Mouse (Mus musculus): Measurements from ENCODE around the gene Trp53tg5. TPM values are rescaled to one million over a fixed set of nuclear protein-coding genes. Genes with fewer than 3 reads are reported as not detected.

Gene Trp53tg5
- polyA plus RNA-seq (2012; ENCODE audit: insufficient read depth, insufficient read length, low replicate concordance, missing spikeins), result not detected in 2 replicates

DNA sequence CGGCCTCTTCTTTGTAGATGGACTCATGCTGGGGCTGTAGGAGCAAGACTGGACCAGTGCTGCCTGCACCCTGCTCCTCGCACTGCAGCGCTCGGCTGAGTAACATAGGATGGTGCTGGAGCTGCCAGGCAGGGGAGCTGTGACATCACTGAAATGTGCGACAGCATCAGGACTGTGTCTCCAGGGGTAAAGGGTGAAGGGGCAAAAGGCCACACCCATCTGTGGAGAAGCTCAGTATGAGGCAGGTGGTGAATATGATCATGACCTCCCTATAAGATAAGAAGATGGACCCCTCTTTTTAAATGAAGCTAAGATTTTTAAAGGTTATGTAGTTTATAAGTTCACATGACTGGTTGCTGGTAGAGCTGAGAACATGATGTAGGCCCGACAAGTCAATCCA is at the start of gene Trp53tg5:
Trp53tg5 (minus strand) TSS at position 101 of the 400 bp plus-strand sequence.
- no peak within 1 kb of the TSS for H3K27ac ChIP-seq (ENCODE audit: insufficient read depth, low read depth, low read length)
- no peak within 1 kb of the TSS for H3K4me3 ChIP-seq (ENCODE audit: insufficient read depth, low read depth, low read length)
- WGBS, result 88% methylated on average over 6 of the region's 6 CpGs
- no peaks in the 10 kb centered on the region for H3K4me1 ChIP-seq (ENCODE audit: control insufficient read depth, insufficient read depth, low read length)
- no peak for TF ChIP-seq CTCF (IDR thresholded peaks at IDR 0.05; ENCODE audit: insufficient read depth, low read depth, low read length)
- TF ChIP-seq POLR2A (IDR thresholded peaks at IDR 0.05; ENCODE audit: insufficient read depth, low read depth, low read length), result no peak

DNA sequence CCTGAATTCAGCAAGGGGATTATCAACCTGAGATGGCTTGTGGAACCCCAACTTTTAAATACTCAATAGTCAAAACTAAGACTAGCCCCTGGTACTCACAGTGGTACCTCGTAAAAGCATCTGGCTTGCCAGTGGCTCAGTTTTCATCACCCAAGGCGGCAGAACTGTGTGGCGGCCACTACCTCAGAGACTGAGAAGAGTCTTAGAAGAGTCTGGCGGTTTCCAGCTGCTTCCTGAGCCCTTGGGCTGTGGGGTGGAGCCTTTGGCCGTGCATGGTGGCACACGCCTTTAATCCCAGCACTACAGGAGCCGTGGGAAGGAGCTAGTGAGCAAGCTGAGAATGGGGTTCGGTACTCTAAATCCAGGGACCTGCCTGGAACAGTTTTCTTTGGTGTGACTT is 48.8 kb upstream of the Trp53tg5 start:
- 27% methylated on average over 8 of the region's 8 CpGs for WGBS
- Histone ChIP-seq H3K4me3 (ENCODE audit: insufficient read depth, low read depth, low read length) (no peak overlapping the region), H3K27ac (ENCODE audit: insufficient read depth, low read depth, low read length) (no peak overlapping the region), H3K4me1 (ENCODE audit: control insufficient read depth, insufficient read depth, low read length) (peaks cover 3% of the 10 kb centered on the region)
- no peak for TF ChIP-seq CTCF (IDR thresholded peaks at IDR 0.05; ENCODE audit: insufficient read depth, low read depth, low read length)
- no peak for TF ChIP-seq POLR2A (IDR thresholded peaks at IDR 0.05; ENCODE audit: insufficient read depth, low read depth, low read length)

DNA sequence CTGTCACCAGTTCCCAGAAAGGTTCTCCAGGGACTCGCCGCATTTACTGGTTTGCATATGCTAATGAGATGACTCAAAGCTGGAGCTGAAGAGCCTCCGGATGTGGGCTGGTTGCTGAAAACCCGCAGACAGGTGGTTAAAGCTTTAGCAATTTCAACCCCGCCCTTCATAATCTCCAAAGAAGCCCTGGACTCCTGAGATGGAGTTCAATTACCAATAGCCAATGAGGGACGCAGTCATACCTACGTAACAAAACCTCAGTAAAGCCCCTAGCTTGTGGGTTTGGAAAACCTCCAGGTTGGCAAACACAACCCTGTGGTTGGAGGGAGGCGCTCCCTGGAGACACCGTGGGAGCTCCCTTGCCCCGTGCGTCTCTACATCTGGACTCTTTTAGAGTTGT is 48.3 kb upstream of the Trp53tg5 start:
- no peak overlapping the region for H3K4me3 ChIP-seq (ENCODE audit: insufficient read depth, low read depth, low read length)
- WGBS, result 6% methylated on average over 11 of the region's 11 CpGs
- peaks cover 3% of the 10 kb centered on the region for H3K4me1 ChIP-seq (ENCODE audit: control insufficient read depth, insufficient read depth, low read length)
- no peak for TF ChIP-seq CTCF (IDR thresholded peaks at IDR 0.05; ENCODE audit: insufficient read depth, low read depth, low read length)
- TF ChIP-seq POLR2A (IDR thresholded peaks at IDR 0.05; ENCODE audit: insufficient read depth, low read depth, low read length), result no peak
- no peak overlapping the region for H3K27ac ChIP-seq (ENCODE audit: insufficient read depth, low read depth, low read length)

DNA sequence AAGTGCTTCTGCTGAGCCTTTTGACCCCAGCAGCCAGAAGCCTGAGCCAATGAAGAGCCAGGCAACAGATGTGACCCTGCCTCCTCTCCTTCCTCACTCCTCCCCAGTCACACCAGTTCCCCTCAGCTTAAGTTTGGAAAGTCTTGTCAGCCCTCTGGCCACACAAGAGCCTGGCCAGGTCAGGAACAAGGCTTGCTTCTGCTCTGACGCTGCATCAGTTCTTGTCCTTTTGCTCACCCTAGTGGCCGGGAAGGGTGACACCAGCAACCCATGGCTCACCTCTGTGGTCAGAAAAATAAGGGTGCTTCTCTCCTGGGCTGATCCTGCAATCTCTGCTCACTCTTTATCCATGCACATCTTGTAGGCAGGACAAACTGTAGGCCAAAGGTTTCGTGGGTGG is 47.3 kb upstream of the Trp53tg5 start:
- H3K4me3 ChIP-seq (ENCODE audit: insufficient read depth, low read depth, low read length), result no peak overlapping the region
- 26% methylated on average over 3 of the region's 3 CpGs for WGBS
- H3K27ac ChIP-seq (ENCODE audit: insufficient read depth, low read depth, low read length), result no peak overlapping the region
- 0 out of 2 replicates have a peak, but pooled peaks have one; percentile 20 for TF ChIP-seq CTCF (IDR thresholded peaks at IDR 0.05; ENCODE audit: insufficient read depth, low read depth, low read length)
- no peak for TF ChIP-seq POLR2A (IDR thresholded peaks at IDR 0.05; ENCODE audit: insufficient read depth, low read depth, low read length)
- peaks cover 3% of the 10 kb centered on the region for H3K4me1 ChIP-seq (ENCODE audit: control insufficient read depth, insufficient read depth, low read length)

DNA sequence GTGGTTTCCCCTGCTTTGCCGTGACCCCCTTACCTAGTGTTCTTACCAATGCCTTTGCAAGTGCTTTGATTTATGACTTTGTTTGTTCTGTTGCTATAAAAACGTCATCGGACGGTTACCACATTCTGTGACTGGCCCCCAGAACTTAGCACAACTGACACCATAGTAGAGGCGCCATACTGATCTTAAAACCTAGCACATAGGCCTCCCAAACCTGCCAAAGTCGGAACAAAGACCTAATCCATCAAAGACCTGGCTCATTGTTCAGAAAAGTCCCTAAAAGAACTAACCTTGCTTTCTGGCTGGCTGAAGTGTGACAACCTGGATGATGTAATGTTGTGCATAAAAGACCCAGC is 45.6 kb upstream of the Trp53tg5 start:
- H3K27ac ChIP-seq (ENCODE audit: insufficient read depth, low read depth, low read length), result no peak overlapping the region
- TF ChIP-seq CTCF (IDR thresholded peaks at IDR 0.05; ENCODE audit: insufficient read depth, low read depth, low read length) (no peak), POLR2A (IDR thresholded peaks at IDR 0.05; ENCODE audit: insufficient read depth, low read depth, low read length) (no peak)
- H3K4me1 ChIP-seq (ENCODE audit: control insufficient read depth, insufficient read depth, low read length), result peaks cover 3% of the 10 kb centered on the region
- WGBS, result 77% methylated on average over 6 of the region's 6 CpGs
- no peak overlapping the region for H3K4me3 ChIP-seq (ENCODE audit: insufficient read depth, low read depth, low read length)

DNA sequence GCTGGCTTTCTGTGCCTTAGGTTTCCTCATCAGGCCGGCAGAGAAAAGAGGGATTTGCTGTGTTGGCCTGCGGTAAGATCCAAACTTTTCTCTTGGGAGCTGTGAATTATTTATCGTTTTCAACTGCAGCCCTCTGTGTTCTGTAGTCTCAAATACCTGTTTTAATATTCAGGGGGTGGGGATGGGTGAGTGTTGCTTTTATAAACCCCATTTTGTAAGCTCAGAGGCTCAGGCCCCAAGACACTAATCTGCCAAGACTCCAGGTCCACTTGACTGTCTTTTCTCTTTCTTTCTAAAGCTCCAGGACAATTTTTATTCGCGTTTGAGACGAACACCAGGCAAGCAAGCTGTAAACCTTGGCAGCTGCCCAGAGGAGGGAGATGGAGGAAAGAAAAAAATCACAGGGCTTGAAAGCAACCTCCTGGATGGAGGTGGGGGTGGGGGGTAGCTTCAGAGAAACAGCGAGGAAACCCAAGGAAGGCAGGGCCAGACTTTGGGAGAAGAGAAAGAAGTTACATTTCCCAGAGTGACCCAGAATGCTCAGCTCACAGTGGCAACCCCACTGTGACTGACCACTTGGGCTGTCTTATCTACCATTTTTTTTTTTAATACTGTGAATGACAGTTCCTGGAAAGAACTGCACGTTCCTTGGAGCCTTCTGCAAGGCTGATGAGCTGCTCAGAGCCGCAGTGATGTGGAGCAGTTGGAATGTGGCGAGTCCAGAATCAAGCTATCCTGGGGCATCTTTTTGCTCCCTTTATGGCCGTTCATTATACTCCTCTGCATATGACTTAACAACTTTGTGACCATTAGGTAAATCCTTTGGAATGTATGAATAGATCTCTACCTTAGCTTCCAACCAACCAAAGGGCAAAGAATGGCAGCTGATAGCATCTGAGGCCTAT is 45.0 kb upstream of the Trp53tg5 start:
- WGBS, result 44% methylated on average over 11 of the region's 11 CpGs
- TF ChIP-seq POLR2A (IDR thresholded peaks at IDR 0.05; ENCODE audit: insufficient read depth, low read depth, low read length) (no peak), CTCF (IDR thresholded peaks at IDR 0.05; ENCODE audit: insufficient read depth, low read depth, low read length) (no peak)
- Histone ChIP-seq H3K4me1 (ENCODE audit: control insufficient read depth, insufficient read depth, low read length) (peaks cover 3% of the 10 kb centered on the region), H3K27ac (ENCODE audit: insufficient read depth, low read depth, low read length) (no peak overlapping the region), H3K4me3 (ENCODE audit: insufficient read depth, low read depth, low read length) (no peak overlapping the region)

DNA sequence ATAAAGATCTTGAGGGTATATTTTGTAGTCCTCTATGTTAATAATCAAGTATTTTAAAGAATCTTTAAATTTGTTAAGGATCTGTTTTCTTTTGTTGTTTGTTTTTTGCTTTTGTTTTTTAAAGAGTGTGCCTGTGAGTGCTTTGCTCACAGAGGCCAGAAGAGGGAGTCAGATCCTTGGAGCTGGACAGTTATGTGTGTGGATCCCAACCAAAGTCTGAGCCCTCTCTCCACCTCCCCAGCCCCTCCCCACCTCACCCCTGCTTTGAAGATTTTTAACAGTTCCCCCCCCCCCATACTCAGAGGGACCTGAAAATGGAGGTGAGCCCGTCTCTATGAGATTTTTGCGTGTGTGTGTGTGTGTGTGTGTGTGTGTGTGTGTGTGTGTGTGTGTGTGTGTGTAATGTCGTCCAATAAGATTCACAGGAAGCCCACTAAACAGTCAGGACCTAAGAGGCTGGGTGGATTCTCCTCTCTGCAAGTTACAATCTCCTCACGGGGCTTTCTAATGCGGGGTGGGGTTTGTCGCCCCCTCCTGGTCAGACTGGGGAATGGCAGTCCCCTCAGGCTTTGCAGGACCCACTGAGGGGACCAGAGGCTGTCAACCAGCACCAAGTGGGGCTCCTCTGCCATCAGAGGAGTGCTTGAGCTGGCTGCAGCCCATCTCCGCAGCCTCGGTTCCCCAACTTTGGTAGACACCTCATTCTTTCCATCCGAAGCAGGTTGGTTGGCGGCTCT is 44.1 kb upstream of the Trp53tg5 start:
- TF ChIP-seq POLR2A (IDR thresholded peaks at IDR 0.05; ENCODE audit: insufficient read depth, low read depth, low read length) (no peak), CTCF (IDR thresholded peaks at IDR 0.05; ENCODE audit: insufficient read depth, low read depth, low read length) (peak; percentile 74)
- 35% methylated on average over 10 of the region's 10 CpGs for WGBS
- Histone ChIP-seq H3K4me3 (ENCODE audit: insufficient read depth, low read depth, low read length) (no peak overlapping the region), H3K4me1 (ENCODE audit: control insufficient read depth, insufficient read depth, low read length) (peaks cover 3% of the 10 kb centered on the region), H3K27ac (ENCODE audit: insufficient read depth, low read depth, low read length) (no peak overlapping the region)

DNA sequence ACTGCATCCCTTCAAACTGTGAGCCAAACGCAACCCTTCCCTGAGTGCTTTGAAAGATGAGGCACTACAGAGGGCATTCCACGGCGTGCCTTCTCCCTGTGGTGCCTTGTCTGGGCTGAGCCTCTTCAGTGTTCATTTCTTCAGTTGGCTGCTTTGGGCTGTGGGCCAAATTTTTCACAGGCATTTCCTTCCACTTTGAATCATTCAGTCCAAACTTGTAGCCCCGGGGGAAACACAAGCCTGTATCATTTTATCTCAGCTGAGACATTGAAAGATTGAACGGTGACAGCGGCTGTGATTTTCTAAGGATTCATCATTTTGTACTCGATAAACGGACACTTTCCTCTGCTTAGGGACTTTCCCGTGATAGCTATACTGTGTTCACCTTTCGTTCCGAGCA is 43.1 kb upstream of the Trp53tg5 start:
- Histone ChIP-seq H3K27ac (ENCODE audit: insufficient read depth, low read depth, low read length) (peak overlapping the region; percentile 42; the same call in 1 of the 2 replicates), H3K4me3 (ENCODE audit: insufficient read depth, low read depth, low read length) (no peak overlapping the region), H3K4me1 (ENCODE audit: control insufficient read depth, insufficient read depth, low read length) (no peaks in the 10 kb centered on the region; the same call in 1 of the 2 replicates)
- TF ChIP-seq CTCF (IDR thresholded peaks at IDR 0.05; ENCODE audit: insufficient read depth, low read depth, low read length) (no peak), POLR2A (IDR thresholded peaks at IDR 0.05; ENCODE audit: insufficient read depth, low read depth, low read length) (no peak)
- 81% methylated on average over 11 of the region's 11 CpGs for WGBS

DNA sequence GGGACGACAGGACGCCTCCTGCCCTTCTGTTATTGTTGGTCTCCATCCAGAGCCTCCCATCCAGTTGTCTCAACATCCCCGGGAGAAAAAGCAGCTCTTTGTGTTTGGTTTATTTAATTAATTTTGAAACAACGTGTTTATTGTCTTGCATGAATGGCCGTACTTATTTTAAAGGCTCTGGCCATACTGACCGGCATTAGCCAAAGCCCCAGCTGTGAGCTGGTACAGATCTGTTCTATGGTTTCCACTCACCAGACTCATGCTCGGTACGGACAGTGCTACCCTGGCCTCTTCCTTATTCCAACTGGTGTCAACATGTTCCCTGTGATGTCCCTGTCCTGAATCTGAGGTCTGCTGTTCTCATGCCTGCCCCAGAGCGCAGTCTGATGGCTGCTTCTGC is 42.4 kb upstream of the Trp53tg5 start:
- whole genome bisulfite sequencing, result 67% methylated on average over 9 of the region's 9 CpGs
- H3K4me3 ChIP-seq (ENCODE audit: insufficient read depth, low read depth, low read length), result no peak overlapping the region
- no peaks in the 10 kb centered on the region; the same call in 1 of the 2 replicates for H3K4me1 ChIP-seq (ENCODE audit: control insufficient read depth, insufficient read depth, low read length)
- H3K27ac ChIP-seq (ENCODE audit: insufficient read depth, low read depth, low read length), result peak overlapping the region; percentile 42; the same call in 1 of the 2 replicates
- TF ChIP-seq POLR2A (IDR thresholded peaks at IDR 0.05; ENCODE audit: insufficient read depth, low read depth, low read length) (no peak), CTCF (IDR thresholded peaks at IDR 0.05; ENCODE audit: insufficient read depth, low read depth, low read length) (no peak)
